Mouse (Mus musculus) CH12.LX (cell line): ENCODE measurements around the gene Pygm. TPM values are rescaled to one million over a fixed set of nuclear protein-coding genes. Genes with fewer than 3 reads are reported as not detected.

Experiments used
- DNase-seq: peaks from one replicate; pipeline ENCODE4 v3.0.0-alpha.2; 2013; ENCODE audit errors: extremely low read depth
- H3K27ac ChIP-seq: 2 replicates; pipeline ENCODE4 v1.5.1; 2012; ENCODE audit warnings: low read depth, mild to moderate bottlenecking, control low read depth, moderate library complexity; ENCODE audit not compliant: insufficient read depth
- H3K27me3 ChIP-seq: replicated peaks from 2 replicates; pipeline ENCODE3; 2012; ENCODE audit warnings: inconsistent platforms
- H3K36me3 ChIP-seq, 2 experiments: replicated peaks in 1 of 2; 2 replicates each; pipeline versions ENCODE3 to v1.6.1; 2012; ENCODE audit warnings: inconsistent platforms in 1 of 2, low read length in 1 of 2, mild to moderate bottlenecking in 1 of 2, mixed read lengths in 1 of 2, moderate library complexity in 1 of 2; ENCODE audit not compliant: control insufficient read depth in 1 of 2, insufficient read depth in 1 of 2
- H3K4me1 ChIP-seq, 2 experiments: 2 replicates each; pipeline ENCODE4 v1.6.1; 2012; ENCODE audit warnings: inconsistent platforms in 1 of 2, moderate library complexity in 1 of 2; ENCODE audit not compliant: insufficient read depth in 2 of 2, control insufficient read depth in 1 of 2
- H3K4me2 ChIP-seq: 2 replicates; pipeline ENCODE4 v1.6.1; 2012; ENCODE audit warnings: low read depth, mild to moderate bottlenecking, control low read depth; ENCODE audit not compliant: poor library complexity, insufficient read depth, severe bottlenecking
- H3K4me3 ChIP-seq, 3 experiments: fragments of 150-350 bp in 1 of 3; sonication (generic) in 1 of 3; replicated peaks in 1 of 3; 2 replicates each; pipeline versions ENCODE3 to v1.5.1; 2011 to 2012; ENCODE audit warnings: low read depth in 2 of 3, low read length in 2 of 3, mild to moderate bottlenecking in 2 of 3, moderate library complexity in 2 of 3, control low read depth in 1 of 3, improper control_type of control experiment in 1 of 3, inconsistent platforms in 1 of 3, mixed read lengths in 1 of 3; ENCODE audit not compliant: poor library complexity in 1 of 3
- H3K79me2 ChIP-seq: replicated peaks from 2 replicates; pipeline ENCODE4 v1.6.1; 2012; ENCODE audit warnings: mild to moderate bottlenecking, moderate library complexity; ENCODE audit not compliant: control insufficient read depth, poor library complexity, insufficient read depth, severe bottlenecking; ENCODE audit errors: extremely low read depth
- H3K9ac ChIP-seq: 2 replicates; pipeline ENCODE4 v1.6.1; 2012; ENCODE audit warnings: low read depth, mild to moderate bottlenecking, control low read depth, moderate library complexity; ENCODE audit not compliant: insufficient read depth
- H3K9me3 ChIP-seq: replicated peaks from 2 replicates; pipeline ENCODE3; 2012; ENCODE audit warnings: low read length, inconsistent platforms, mixed read lengths
- CHD2 ChIP-seq: IDR thresholded peaks from 2 replicates; pipeline ENCODE4 v1.6.1; 2011; ENCODE audit warnings: low read length, improper control_type of control experiment
- E2F4 ChIP-seq: IDR thresholded peaks from 2 replicates; pipeline ENCODE4 v1.6.1; 2011; ENCODE audit warnings: low read depth, low read length, improper control_type of control experiment; ENCODE audit not compliant: insufficient replicate concordance
- EP300 ChIP-seq: IDR thresholded peaks from 2 replicates; pipeline ENCODE4 v1.6.1; 2011; ENCODE audit warnings: low read length, improper control_type of control experiment
- ETS1 ChIP-seq: conservative IDR thresholded peaks from 2 replicates; pipeline ENCODE4 v1.6.1; 2012; ENCODE audit warnings: low read depth, mild to moderate bottlenecking, inconsistent platforms, low read length, improper control_type of control experiment, moderate library complexity
- GABPA ChIP-seq: IDR thresholded peaks from 2 replicates; pipeline ENCODE4 v1.6.1; 2012; ENCODE audit warnings: low read depth, low read length, improper control_type of control experiment, inconsistent platforms; ENCODE audit not compliant: insufficient replicate concordance
- HCFC1 ChIP-seq: IDR thresholded peaks from 2 replicates; pipeline ENCODE4 v1.6.1; 2012; ENCODE audit warnings: low read depth, mild to moderate bottlenecking, inconsistent platforms, low read length, improper control_type of control experiment
- JUN ChIP-seq: IDR thresholded peaks from 2 replicates; pipeline ENCODE4 v1.6.1; 2011; ENCODE audit warnings: low read depth, mild to moderate bottlenecking, low read length, improper control_type of control experiment, moderate library complexity; ENCODE audit not compliant: insufficient read depth
- JUND ChIP-seq: conservative IDR thresholded peaks from 2 replicates; pipeline ENCODE4 v1.6.1; 2011; ENCODE audit warnings: low read depth, low read length, improper control_type of control experiment
- MAX ChIP-seq: IDR thresholded peaks from 2 replicates; pipeline ENCODE4 v1.6.1; 2011; ENCODE audit warnings: low read length, improper control_type of control experiment
- MAZ ChIP-seq: IDR thresholded peaks from 2 replicates; pipeline ENCODE4 v1.6.1; 2012; ENCODE audit warnings: low read depth, mild to moderate bottlenecking, inconsistent platforms, low read length, improper control_type of control experiment, moderate library complexity
- POLR2AphosphoS2 ChIP-seq: IDR thresholded peaks from 2 replicates; pipeline ENCODE4 v1.6.1; 2011; ENCODE audit warnings: low read depth, low read length, improper control_type of control experiment
- RAD21 ChIP-seq: IDR thresholded peaks from 2 replicates; pipeline ENCODE4 v1.6.1; 2011; ENCODE audit warnings: low read depth, mild to moderate bottlenecking, low read length, improper control_type of control experiment, moderate library complexity
- RCOR1 ChIP-seq: conservative IDR thresholded peaks from 2 replicates; pipeline ENCODE4 v1.6.1; 2012; ENCODE audit warnings: low read depth, mild to moderate bottlenecking, inconsistent platforms, low read length, improper control_type of control experiment
- SIN3A ChIP-seq: IDR thresholded peaks from 2 replicates; pipeline ENCODE4 v1.6.1; 2012; ENCODE audit warnings: low read length, improper control_type of control experiment, inconsistent platforms
- SMC3 ChIP-seq: IDR thresholded peaks from 2 replicates; pipeline ENCODE4 v1.6.1; 2011; ENCODE audit warnings: low read depth, low read length, improper control_type of control experiment
- TCF12 ChIP-seq: IDR thresholded peaks from 2 replicates; pipeline ENCODE4 v1.6.1; 2014; ENCODE audit warnings: low read depth, mild to moderate bottlenecking, inconsistent platforms, low read length, improper control_type of control experiment
- UBTF ChIP-seq: IDR thresholded peaks from 2 replicates; pipeline ENCODE4 v1.6.1; 2012; ENCODE audit warnings: low read depth, mild to moderate bottlenecking, inconsistent platforms, low read length, improper control_type of control experiment, moderate library complexity
- USF1 ChIP-seq: IDR thresholded peaks from 2 replicates; pipeline ENCODE4 v1.6.1; 2014; ENCODE audit warnings: low read depth, mild to moderate bottlenecking, inconsistent platforms, low read length, improper control_type of control experiment
- USF2 ChIP-seq: conservative IDR thresholded peaks from 2 replicates; pipeline ENCODE4 v1.6.1; 2011; ENCODE audit warnings: low read depth, low read length, improper control_type of control experiment
- dilution Hi-C: fragments of 300-500 bp; cut with MboI; formaldehyde crosslinking; loops from 2 replicates; pipeline ENCODE4 v1.14.3; 2020; ENCODE audit warnings: low sequenced_read_pairs; ENCODE audit not compliant: extremely low pct_unique_long_range_greater_than_20kb, extremely low pct_ligation_motif_present
- in situ Hi-C: fragments of 300-500 bp; cut with MboI; formaldehyde crosslinking; loops from 3 replicates; pipeline ENCODE4 v1.14.3; 2019; ENCODE audit warnings: low sequenced_read_pairs, low pct_ligation_motif_present, low pct_unique_long_range_greater_than_20kb, mixed read lengths
- polyA plus RNA-seq: library from polyadenylated mRNA; unstranded; fragments of >175 nt; gene quantifications from 2 replicates; pipeline ENCODE4 v1.2.1, GENCODE M21; 2012; ENCODE audit warnings: low read depth; ENCODE audit not compliant: insufficient read length
- total RNA-seq, 2 experiments: library from RNA; depleted of rRNA; stranded (reverse); fragments of 300-350 nt in 1 of 2; fragments of >200 nt in 1 of 2; gene quantifications; 2 replicates each; pipeline ENCODE4 v1.2.3; 2012 to 2014

Gene Pygm
- total and polyA plus RNA-seq, 3 experiments, result 0.32 to 2.0 (median 0.47) TPM

- H3K27ac ChIP-seq, result no peak overlapping the region
- no peak for TF ChIP-seq USF1
- TF ChIP-seq ETS1, result no peak
- no peak for TF ChIP-seq CHD2
- no peak for TF ChIP-seq HCFC1
- TF ChIP-seq SIN3A, result no peak
- no peak for TF ChIP-seq RAD21
- TF ChIP-seq POLR2AphosphoS2, result no peak
- no peak for TF ChIP-seq MAZ
- TF ChIP-seq JUN, result no peak
- TF ChIP-seq GABPA, result no peak
- TF ChIP-seq JUND, result no peak
- TF ChIP-seq SMC3, result no peak
- TF ChIP-seq E2F4, result no peak
- TF ChIP-seq, all 38 proteins: peak for 0
- peak; percentile 53 for DNase-seq
- no peak overlapping the region for H3K9ac ChIP-seq
- no peak overlapping the region for H3K4me2 ChIP-seq
- H3K9me3 ChIP-seq, result no peaks in the 10 kb centered on the region
- no peaks in the 10 kb centered on the region for H3K79me2 ChIP-seq
- in situ Hi-C loops, result no loop called here
- H3K4me3 ChIP-seq, result peak overlapping the region in 1 of 3 experiments; percentile 11
- H3K4me1 ChIP-seq, result peaks cover 14 to 45% of the 10 kb centered on the region in 2 experiments
- no peaks in the 10 kb centered on the region for H3K36me3 ChIP-seq
- peaks cover 62% of the 10 kb centered on the region for H3K27me3 ChIP-seq
- dilution Hi-C loops, result no loop called here
Measured at GRCm38 (mm10) chr19:6445761-6446423, 61.7 kb downstream of the Pygm start.

GRCm38 (mm10) chr19:6446736-6447437, 62.7 kb downstream of the Pygm start:
- Histone ChIP-seq H3K4me2 (no peak overlapping the region), H3K4me1 (peaks cover 14 to 49% of the 10 kb centered on the region in 2 experiments), H3K79me2 (no peaks in the 10 kb centered on the region), H3K27ac (no peak overlapping the region), H3K27me3 (peaks cover 63% of the 10 kb centered on the region), H3K9ac (no peak overlapping the region), H3K4me3 (no peak overlapping the region), H3K9me3 (no peaks in the 10 kb centered on the region), H3K36me3 (no peaks in the 10 kb centered on the region)
- in situ Hi-C loops, result no loop called here
- no peak for TF ChIP-seq ETS1
- no peak for TF ChIP-seq POLR2AphosphoS2
- TF ChIP-seq HCFC1, result no peak
- no peak for TF ChIP-seq MAZ
- no peak for TF ChIP-seq RCOR1
- TF ChIP-seq EP300, result no peak
- TF ChIP-seq JUND, result no peak
- TF ChIP-seq USF2, result no peak
- no peak for TF ChIP-seq UBTF
- no peak for TF ChIP-seq CHD2
- no peak for TF ChIP-seq MAX
- TF ChIP-seq SMC3, result no peak
- TF ChIP-seq SIN3A, result no peak
- no peak for TF ChIP-seq TCF12
- TF ChIP-seq E2F4, result no peak
- no peak for DNase-seq
- dilution Hi-C loops, result no loop called here

Other genes with a start within 250 kb of the Pygm start
- not detected in 2 replicates for gene Batf2, start 243.4 kb upstream of the Pygm start, total RNA-seq (2012; rRNA removed)
- not detected in 2 replicates for gene Batf2, start 243.4 kb upstream of the Pygm start, total RNA-seq (2014; rRNA removed)
- not detected in 2 replicates for gene Batf2, start 243.4 kb upstream of the Pygm start, polyA plus RNA-seq
- 35.4 and 48.4 TPM in 2 replicates for gene Arl2, start 242.9 kb upstream of the Pygm start, total RNA-seq (2012; rRNA removed)
- 23.9 and 27.9 TPM in 2 replicates for gene Arl2, start 242.9 kb upstream of the Pygm start, total RNA-seq (2014; rRNA removed)
- 28.0 and 36.9 TPM in 2 replicates for gene Arl2, start 242.9 kb upstream of the Pygm start, polyA plus RNA-seq
- not detected in 2 replicates for gene Majin, start 200.0 kb upstream of the Pygm start, total RNA-seq (2012; rRNA removed)
- not detected in 2 replicates for gene Majin, start 200.0 kb upstream of the Pygm start, total RNA-seq (2014; rRNA removed)
- not detected in 2 replicates for gene Majin, start 200.0 kb upstream of the Pygm start, polyA plus RNA-seq
- gene Gpha2, start 158.0 kb upstream of the Pygm start, total RNA-seq (2012; rRNA removed), result not detected in 2 replicates
- not detected in 2 replicates for gene Gpha2, start 158.0 kb upstream of the Pygm start, total RNA-seq (2014; rRNA removed)
- gene Gpha2, start 158.0 kb upstream of the Pygm start, polyA plus RNA-seq, result not detected in 2 replicates
- gene Ppp2r5b, start 148.5 kb upstream of the Pygm start, total RNA-seq (2012; rRNA removed), result 7.8 and 9.8 TPM in 2 replicates
- gene Ppp2r5b, start 148.5 kb upstream of the Pygm start, total RNA-seq (2014; rRNA removed), result 2.8 and 3.0 TPM in 2 replicates
- gene Ppp2r5b, start 148.5 kb upstream of the Pygm start, polyA plus RNA-seq, result 3.4 and 4.1 TPM in 2 replicates
- gene Atg2a, start 142.7 kb upstream of the Pygm start, total RNA-seq (2012; rRNA removed), result 9.5 and 10.0 TPM in 2 replicates
- gene Atg2a, start 142.7 kb upstream of the Pygm start, total RNA-seq (2014; rRNA removed), result 2.3 and 2.8 TPM in 2 replicates
- 9.4 and 13.9 TPM in 2 replicates for gene Atg2a, start 142.7 kb upstream of the Pygm start, polyA plus RNA-seq
- gene Ehd1, start 107.7 kb upstream of the Pygm start, total RNA-seq (2012; rRNA removed), result 231 and 400 TPM in 2 replicates
- 97.4 and 131 TPM in 2 replicates for gene Ehd1, start 107.7 kb upstream of the Pygm start, total RNA-seq (2014; rRNA removed)
- 245 and 301 TPM in 2 replicates for gene Ehd1, start 107.7 kb upstream of the Pygm start, polyA plus RNA-seq
- gene Cdc42bpg, start 77.9 kb upstream of the Pygm start, total RNA-seq (2012; rRNA removed), result 4.1 and 4.2 TPM in 2 replicates
- 0.65 and 0.79 TPM in 2 replicates for gene Cdc42bpg, start 77.9 kb upstream of the Pygm start, total RNA-seq (2014; rRNA removed)
- 2.3 and 2.6 TPM in 2 replicates for gene Cdc42bpg, start 77.9 kb upstream of the Pygm start, polyA plus RNA-seq
- 42.9 and 43.0 TPM in 2 replicates for gene Men1, start 49.4 kb upstream of the Pygm start, total RNA-seq (2012; rRNA removed)
- gene Men1, start 49.4 kb upstream of the Pygm start, total RNA-seq (2014; rRNA removed), result 23.5 and 24.9 TPM in 2 replicates
- gene Men1, start 49.4 kb upstream of the Pygm start, polyA plus RNA-seq, result 50.7 and 67.8 TPM in 2 replicates
- gene Map4k2, start 43.3 kb upstream of the Pygm start, total RNA-seq (2012; rRNA removed), result 77.6 and 95.2 TPM in 2 replicates
- 55.5 and 56.7 TPM in 2 replicates for gene Map4k2, start 43.3 kb upstream of the Pygm start, total RNA-seq (2014; rRNA removed)
- 119 and 127 TPM in 2 replicates for gene Map4k2, start 43.3 kb upstream of the Pygm start, polyA plus RNA-seq
- 70.4 and 83.2 TPM in 2 replicates for gene Sf1, start 20.7 kb upstream of the Pygm start, total RNA-seq (2012; rRNA removed)
- 54.5 and 64.7 TPM in 2 replicates for gene Sf1, start 20.7 kb upstream of the Pygm start, total RNA-seq (2014; rRNA removed)
- gene Sf1, start 20.7 kb upstream of the Pygm start, polyA plus RNA-seq, result 229 and 251 TPM in 2 replicates
- 16.9 and 22.0 TPM in 2 replicates for gene Rasgrp2, start 14.9 kb downstream of the Pygm start, total RNA-seq (2012; rRNA removed)
- gene Rasgrp2, start 14.9 kb downstream of the Pygm start, total RNA-seq (2014; rRNA removed), result 7.4 and 9.3 TPM in 2 replicates
- gene Rasgrp2, start 14.9 kb downstream of the Pygm start, polyA plus RNA-seq, result 26.0 and 37.9 TPM in 2 replicates
- 0.29 and 0.30 TPM in 2 replicates for gene Nrxn2, start 34.3 kb downstream of the Pygm start, total RNA-seq (2012; rRNA removed)
- gene Nrxn2, start 34.3 kb downstream of the Pygm start, total RNA-seq (2014; rRNA removed), result 0.20 and 0.31 TPM in 2 replicates
- 0.71 and 1.1 TPM in 2 replicates for gene Nrxn2, start 34.3 kb downstream of the Pygm start, polyA plus RNA-seq
- 0.17 TPM in 1 of 2 replicates, not detected in the other for gene Slc22a12, start 158.6 kb downstream of the Pygm start, total RNA-seq (2012; rRNA removed)
- 0.24 and 0.94 TPM in 2 replicates for gene Slc22a12, start 158.6 kb downstream of the Pygm start, total RNA-seq (2014; rRNA removed)
- gene Slc22a12, start 158.6 kb downstream of the Pygm start, polyA plus RNA-seq, result 1.2 and 2.1 TPM in 2 replicates